Mouse (Mus musculus) embryonic facial prominence, embryonic 11.5 days (tissue): ENCODE measurements around the gene 1700092M07Rik. TPM values are rescaled to one million over a fixed set of nuclear protein-coding genes. Genes with fewer than 3 reads are reported as not detected.

ENCODE experiments used
- microRNA-seq: library from miRNA; unstranded; fragments of <30 nt; microRNA quantifications from one replicate; pipeline ENCODE4, GENCODE M21; 2016; ENCODE audit warnings: borderline number of aligned reads
- polyA plus RNA-seq: library from polyadenylated mRNA; unstranded; fragments of >200 nt; fragmentation: Nextera tagmentation; extraction: Ambion mirVana; gene quantifications from 2 replicates; pipeline ENCODE4 v1.2.1, GENCODE M21; 2014

Gene 1700092M07Rik
- polyA plus RNA-seq, 1 experiment from 2014 or later: 1.8 TPM

Small RNA genes within 50 kb of the gene (microRNA-seq; reads per million reads assigned to microRNA genes)
- not detected for gene Mir6992

Other genes starting within 250 kb of the 1700092M07Rik start
- 0.06 TPM in 1 of 2 replicates, not detected in the other for gene Slc22a8, start 149.5 kb upstream of the 1700092M07Rik start, polyA plus RNA-seq
- gene Slc22a6, start 122.7 kb upstream of the 1700092M07Rik start, polyA plus RNA-seq: 0.10 and 0.29 TPM in 2 replicates
- gene Chrm1, start 76.9 kb upstream of the 1700092M07Rik start, polyA plus RNA-seq: 0.06 and 0.08 TPM in 2 replicates
- 120 and 125 TPM in 2 replicates for gene Slc3a2, start 17.3 kb upstream of the 1700092M07Rik start, polyA plus RNA-seq
- gene Wdr74, start 4.9 kb upstream of the 1700092M07Rik start, polyA plus RNA-seq: 91.0 and 92.3 TPM in 2 replicates
- 107 and 110 TPM in 2 replicates for gene Stx5a, start 695 bp downstream of the 1700092M07Rik start, polyA plus RNA-seq
- gene Nxf1, start 16.4 kb downstream of the 1700092M07Rik start, polyA plus RNA-seq: 230 and 238 TPM in 2 replicates
- gene Tmem223, start 30.3 kb downstream of the 1700092M07Rik start, polyA plus RNA-seq: 191 and 197 TPM in 2 replicates
- 44.8 and 51.2 TPM in 2 replicates for gene Tmem179b, start 33.7 kb downstream of the 1700092M07Rik start, polyA plus RNA-seq
- gene Taf6l, start 45.7 kb downstream of the 1700092M07Rik start, polyA plus RNA-seq: 19.0 and 19.9 TPM in 2 replicates
- gene Polr2g, start 57.9 kb downstream of the 1700092M07Rik start, polyA plus RNA-seq: 199 and 202 TPM in 2 replicates
- 6.0 and 8.0 TPM in 2 replicates for gene Zbtb3, start 61.8 kb downstream of the 1700092M07Rik start, polyA plus RNA-seq
- gene Ttc9c, start 78.6 kb downstream of the 1700092M07Rik start, polyA plus RNA-seq: 63.0 and 68.7 TPM in 2 replicates
- 6.7 and 6.8 TPM in 2 replicates for gene Hnrnpul2, start 79.3 kb downstream of the 1700092M07Rik start, polyA plus RNA-seq
- not detected in 2 replicates for gene AC129217.1, start 89.1 kb downstream of the 1700092M07Rik start, polyA plus RNA-seq
- 29.9 and 39.1 TPM in 2 replicates for gene Bscl2, start 96.7 kb downstream of the 1700092M07Rik start, polyA plus RNA-seq
- 39.8 and 44.8 TPM in 2 replicates for gene Gng3, start 98.5 kb downstream of the 1700092M07Rik start, polyA plus RNA-seq
- 0.10 and 0.49 TPM in 2 replicates for gene Lrrn4cl, start 110.0 kb downstream of the 1700092M07Rik start, polyA plus RNA-seq
- 184 and 189 TPM in 2 replicates for gene Ubxn1, start 130.8 kb downstream of the 1700092M07Rik start, polyA plus RNA-seq
- gene Uqcc3, start 140.2 kb downstream of the 1700092M07Rik start, polyA plus RNA-seq: 56.1 and 62.0 TPM in 2 replicates
- gene Lbhd1, start 143.0 kb downstream of the 1700092M07Rik start, polyA plus RNA-seq: 116 and 122 TPM in 2 replicates
- not detected in 2 replicates for gene Gm49403, start 143.2 kb downstream of the 1700092M07Rik start, polyA plus RNA-seq
- gene 1810009A15Rik, start 148.1 kb downstream of the 1700092M07Rik start, polyA plus RNA-seq: 111 and 126 TPM in 2 replicates
- 0.34 TPM in 1 of 2 replicates, not detected in the other for gene Gm49416, start 148.2 kb downstream of the 1700092M07Rik start, polyA plus RNA-seq
- gene Ints5, start 152.3 kb downstream of the 1700092M07Rik start, polyA plus RNA-seq: 30.5 and 34.6 TPM in 2 replicates
- 97.4 and 114 TPM in 2 replicates for gene Ganab, start 157.4 kb downstream of the 1700092M07Rik start, polyA plus RNA-seq
- 32.0 and 32.8 TPM in 2 replicates for gene B3gat3, start 179.7 kb downstream of the 1700092M07Rik start, polyA plus RNA-seq
- 0.72 and 0.81 TPM in 2 replicates for gene Rom1, start 188.6 kb downstream of the 1700092M07Rik start, polyA plus RNA-seq
- gene Eml3, start 188.8 kb downstream of the 1700092M07Rik start, polyA plus RNA-seq: 8.4 and 9.0 TPM in 2 replicates
- gene Mta2, start 201.2 kb downstream of the 1700092M07Rik start, polyA plus RNA-seq: 57.5 and 57.6 TPM in 2 replicates
- 25.5 and 28.0 TPM in 2 replicates for gene Tut1, start 213.1 kb downstream of the 1700092M07Rik start, polyA plus RNA-seq
- gene Eef1g, start 226.3 kb downstream of the 1700092M07Rik start, polyA plus RNA-seq: 535 and 538 TPM in 2 replicates
- 10.6 and 11.5 TPM in 2 replicates for gene Ahnak, start 248.6 kb downstream of the 1700092M07Rik start, polyA plus RNA-seq